Mouse (Mus musculus) urinary bladder, postnatal 4 days (tissue): ENCODE measurements around the gene Dusp12.

ENCODE experiments used
- DNase-seq, 2 experiments: peaks; one replicate each; pipeline ENCODE4 v3.0.0; 2021 to 2022; ENCODE audit warnings: low spot score in 2 of 2

The Dusp12 gene

GRCm38 (mm10) chr1:170862435-170862717 lies 23.0 kb downstream of the Dusp12 start:
- no peak for DNase-seq

GRCm38 (mm10) chr1:170861671-170862434 lies 23.5 kb downstream of the Dusp12 start:
- no peak for DNase-seq

GRCm38 (mm10) chr1:170858872-170859271 lies 26.5 kb downstream of the Dusp12 start:
- no peak for DNase-seq

GRCm38 (mm10) chr1:170857369-170857768 lies 28.0 kb downstream of the Dusp12 start:
- DNase-seq, result no peak

- no peak for DNase-seq
These were observed 30.1 kb downstream of the Dusp12 start for GRCm38 (mm10) chr1:170855056-170855760.

- no peak for DNase-seq
These were observed 31.7 kb downstream of the Dusp12 start for GRCm38 (mm10) chr1:170853604-170854003.

GRCm38 (mm10) chr1:170850637-170851624 lies 34.4 kb downstream of the Dusp12 start:
- DNase-seq, result no peak

GRCm38 (mm10) chr1:170850007-170850406 lies 35.3 kb downstream of the Dusp12 start:
- DNase-seq, result no peak

GRCm38 (mm10) chr1:170845448-170846307 lies 39.7 kb downstream of the Dusp12 start:
- DNase-seq, result no peak

- DNase-seq, result no peak
These were observed 41.0 kb downstream of the Dusp12 start for GRCm38 (mm10) chr1:170844380-170844779.

- DNase-seq, result no peak
These were observed 45.7 kb downstream of the Dusp12 start for GRCm38 (mm10) chr1:170839685-170840084.

- no peak for DNase-seq
These were observed 50.6 kb downstream of the Dusp12 start for GRCm38 (mm10) chr1:170834756-170835155.

GRCm38 (mm10) chr1:170829781-170830180 lies 55.6 kb downstream of the Dusp12 start:
- DNase-seq, result no peak

GRCm38 (mm10) chr1:170829344-170829743 lies 56.0 kb downstream of the Dusp12 start:
- DNase-seq, result no peak
